ENCODE assay signal across 17 mouse cellular contexts in the genomic region with DNA sequence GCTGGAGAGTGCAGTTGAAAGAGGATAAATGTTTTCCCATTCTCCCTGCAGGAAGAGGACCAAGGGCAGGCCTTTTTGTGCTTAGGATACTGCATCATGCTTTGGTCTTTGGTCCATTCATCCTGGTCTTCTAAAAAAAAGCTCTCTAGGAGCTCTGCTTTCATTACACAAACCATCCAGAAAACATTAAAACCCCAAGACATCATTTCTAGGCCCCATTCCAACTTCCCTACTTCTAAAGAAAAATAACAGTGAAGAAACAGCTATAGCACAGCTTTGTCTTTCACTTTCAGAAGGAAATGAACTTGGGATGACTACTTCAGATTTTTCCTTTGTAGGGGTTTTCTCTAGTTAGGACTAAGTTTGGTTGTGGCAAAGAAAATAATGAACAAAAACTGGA.
"Had no signal": no experiment of that assay in that cellular context is flagged by ENCODE, and none has a peak within 500 bp of the region (broad histone marks: within the 10 kb centered on the region; RNA-seq: fewer than 3 reads in every experiment).

No protein-coding gene starts in this region.

- H3K9ac ChIP-seq: kidney, embryonic 15.5 days; liver, embryonic 14.5 days; liver, postnatal 0 days; lung, embryonic 15.5 days; neural tube, embryonic 12.5 days had no signal

- H3K4me3 ChIP-seq: kidney, embryonic 15.5 days; lung, embryonic 15.5 days; neural tube, embryonic 12.5 days had no signal

- H3K4me2 ChIP-seq: kidney, embryonic 15.5 days; lung, embryonic 15.5 days; midbrain, embryonic 11.5 days; neural tube, embryonic 12.5 days had no signal

- DNase-seq: kidney, adult 2 months; kidney, postnatal 14 days; kidney, postnatal 4 days; liver; liver, postnatal 0 days; lung, postnatal 10 days; lung, postnatal 4 days; midbrain, embryonic 14.5 days; retina, postnatal 1 day; thymus, adult 18-20 months; thymus, postnatal 36 days had no signal

- H3K36me3 ChIP-seq: kidney, embryonic 15.5 days; lung, embryonic 15.5 days; neural tube, embryonic 12.5 days had no signal

- H3K27ac ChIP-seq: kidney, embryonic 15.5 days; liver, embryonic 14.5 days; lung, embryonic 15.5 days; neural tube, embryonic 12.5 days had no signal

- H3K9me3 ChIP-seq: kidney, embryonic 15.5 days; lung, embryonic 15.5 days; neural tube, embryonic 12.5 days had no signal

- ATAC-seq: intestine, postnatal 0 days; liver, postnatal 0 days had no signal

- H3K4me1 ChIP-seq: kidney, embryonic 15.5 days; lung, embryonic 15.5 days; neural tube, embryonic 12.5 days had no signal

- H3K27me3 ChIP-seq: kidney, embryonic 15.5 days; lung, embryonic 15.5 days; neural tube, embryonic 12.5 days had no signal
